Mouse (Mus musculus) neutrophil, adult 83 days (primary cell): Measurements from ENCODE around the gene Letm1. TPM values are rescaled to one million over a fixed set of nuclear protein-coding genes. Genes with fewer than 3 reads are reported as not detected.

Source experiments
- total RNA-seq, 2 experiments: library from RNA; stranded (reverse); gene quantifications; one replicate each; pipeline ENCODE4 v1.2.4; 2023

The Letm1 gene
- 10 to 100 TPM; 36.7 to 37.0 TPM for total RNA-seq

DNA sequence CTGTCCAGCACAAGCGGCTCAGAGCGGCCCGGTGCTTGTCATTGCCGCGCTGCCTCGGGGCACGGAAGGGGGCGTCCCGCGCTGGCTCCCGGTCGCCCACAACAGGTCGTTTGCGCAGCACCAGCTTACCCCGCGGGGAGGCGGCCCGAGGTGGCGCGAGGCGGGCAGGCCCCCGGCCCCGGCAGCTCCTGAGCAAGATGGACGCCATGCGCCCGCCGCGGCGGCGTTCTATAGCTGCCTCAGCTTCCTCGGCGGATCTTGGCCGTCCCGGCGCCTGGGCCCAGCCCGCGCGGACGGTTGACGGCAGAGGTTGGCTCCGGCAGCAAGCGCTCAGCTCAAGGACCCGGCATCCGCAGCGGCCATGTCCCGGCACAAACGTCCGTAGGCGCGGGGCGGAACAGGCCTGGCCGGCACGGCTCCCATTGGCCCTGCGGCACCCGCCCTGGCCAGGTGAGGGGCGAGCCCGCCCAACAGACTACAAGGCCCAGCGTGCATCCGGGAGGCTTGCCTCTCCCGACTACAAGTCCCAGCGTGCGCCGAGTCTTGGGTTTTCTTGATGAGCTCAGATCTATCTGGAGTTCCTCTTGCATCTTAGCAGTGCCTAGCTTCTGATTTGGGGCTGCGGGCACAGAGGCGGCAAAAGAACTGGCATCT is at the start of gene Letm1:
Letm1 (minus strand) TSS at position 473 of the 654 bp plus-strand sequence.

DNA sequence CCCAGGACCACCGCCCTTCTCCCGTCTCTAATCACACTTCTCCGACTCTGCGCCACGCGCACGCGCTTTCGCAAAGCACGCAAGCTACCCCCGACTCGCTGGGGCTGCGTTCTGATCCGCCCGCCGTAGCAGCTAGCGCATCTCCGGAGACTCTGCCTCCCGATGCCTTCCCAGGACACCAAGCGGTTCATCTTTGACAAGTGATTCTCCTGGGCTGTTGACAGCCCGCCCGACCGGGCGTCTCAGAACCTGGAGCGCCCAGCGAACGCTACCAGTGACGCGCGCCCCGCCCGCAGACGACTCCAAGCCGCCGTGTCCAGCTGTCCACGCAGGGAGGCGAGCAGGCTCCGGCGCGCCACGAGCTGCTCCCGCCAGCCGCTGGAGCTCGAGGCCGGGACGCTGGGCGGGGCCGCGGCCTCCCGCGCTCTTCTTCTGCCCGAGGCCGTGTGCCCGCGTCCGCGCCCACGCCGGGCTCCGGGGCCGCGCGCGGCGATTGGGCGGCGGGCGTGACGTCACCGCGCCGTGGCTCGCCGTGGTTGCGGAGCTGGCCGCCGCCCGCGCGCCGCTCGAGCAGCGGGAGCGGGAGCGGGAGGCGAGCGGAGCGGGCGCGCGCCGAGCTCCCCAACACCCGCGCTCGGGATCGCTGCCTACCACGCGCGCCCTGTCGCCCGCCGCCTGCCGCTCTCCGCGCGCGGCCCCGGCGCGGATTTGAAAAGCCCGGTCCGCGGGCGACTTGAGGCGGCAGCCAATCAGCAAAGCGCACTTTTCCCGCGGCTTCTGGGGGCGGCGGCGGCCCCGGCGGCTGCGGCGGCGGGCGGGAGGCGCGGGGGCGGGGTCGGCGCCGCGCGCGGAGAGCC is 37.5 kb upstream of the Letm1 start, which contains the start of gene Nsd2:
Nsd2 (plus strand) TSS at position 850 of the 857 bp plus-strand sequence.

GRCm38 (mm10) chr5:33721541-33722265 is 60.9 kb downstream of the Letm1 start, which contains the start of gene Fgfr3:
Gene Fgfr3 (plus strand): TSS chr5:33721674.

Other genes with a start within 250 kb of the Letm1 start
- 10 to 100 TPM; 11.0 to 11.6 TPM for gene Fam53a, start 153.2 kb downstream of the Letm1 start, total RNA-seq
- gene Gm9903, start 152.9 kb downstream of the Letm1 start, total RNA-seq: under 1 TPM; 0.33 to 0.53 TPM
- gene Slbp, start 130.2 kb downstream of the Letm1 start, total RNA-seq: 100 to 1,000 TPM; 107 to 112 TPM
- 10 to 100 TPM; 72.7 to 83.2 TPM for gene Tacc3, start 124.7 kb downstream of the Letm1 start, total RNA-seq
- gene Tmem129, start 124.4 kb downstream of the Letm1 start, total RNA-seq: 10 to 100 TPM; 10.2 to 11.2 TPM
- 1 to 10 TPM in 1 of 2 experiments, not detected in 1; 1.0 TPM for gene Fgfr3, start 61.1 kb downstream of the Letm1 start, total RNA-seq
- gene Nsd2, start 37.9 kb upstream of the Letm1 start, total RNA-seq: 10 to 100 TPM; 69.3 to 87.7 TPM
- gene Nelfa, start 153.6 kb upstream of the Letm1 start, total RNA-seq: 10 to 100 TPM; 24.4 to 24.5 TPM
- 10 to 100 TPM; 14.7 to 15.0 TPM for gene Gm1673, start 200.6 kb upstream of the Letm1 start, total RNA-seq
- gene Nat8l, start 213.2 kb upstream of the Letm1 start, total RNA-seq: 10 to 100 TPM; 19.2 to 21.7 TPM